Mouse (Mus musculus) olfactory bulb, adult 2 months (tissue): ENCODE measurements at regions not wholly inside any gene's neighbourhood (a gene's known extent, or its start where the extent isn't known, plus 50 kb on each side); places are given as distances from the start of the nearest gene placed in this dataset.

Experiments
- CTCF ChIP-seq: fragments of 200-500 bp; IDR thresholded peaks from 2 replicates; pipeline ENCODE4 v1.5.1; 2012; ENCODE audit warnings: low read depth, mild to moderate bottlenecking, low read length, moderate library complexity; ENCODE audit not compliant: insufficient read depth
- POLR2A ChIP-seq: fragments of 200-500 bp; IDR thresholded peaks from 2 replicates; pipeline ENCODE4 v1.6.1; 2012; ENCODE audit warnings: mild to moderate bottlenecking, low read depth, low read length, moderate library complexity; ENCODE audit not compliant: insufficient read depth

DNA sequence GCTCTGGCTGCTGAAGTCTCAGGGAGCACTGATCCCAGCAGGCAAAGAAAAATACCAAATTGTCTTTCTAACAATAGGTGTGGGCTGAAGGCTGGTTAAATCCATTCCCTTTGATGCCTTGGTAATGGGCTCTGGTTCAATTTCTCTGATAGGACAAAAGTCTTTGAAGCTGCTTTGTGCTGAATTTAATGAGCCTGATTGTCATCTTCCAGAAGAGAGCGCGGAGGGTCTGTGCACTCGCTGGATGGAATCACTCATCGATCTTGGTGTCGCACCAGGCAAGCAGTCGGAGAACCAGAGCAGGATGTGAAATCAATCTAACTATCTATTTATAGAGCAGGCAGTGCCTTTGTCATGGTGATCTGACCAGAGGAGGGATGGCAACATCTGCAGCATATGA is 274.6 kb upstream of the Trib2 start:
- no peak for TF ChIP-seq CTCF
- TF ChIP-seq POLR2A = no peak
